Mouse (Mus musculus) hindbrain, embryonic 10.5 days (tissue): ENCODE measurements around the gene Dpm1. TPM values are rescaled to one million over a fixed set of nuclear protein-coding genes. Genes with fewer than 3 reads are reported as not detected.

Experiments
- DNase-seq: peaks from one replicate; pipeline ENCODE4 v3.0.0-alpha.2; 2017; ENCODE audit warnings: low spot score
- H3K27ac ChIP-seq: fragments of 300-500 bp; sonication (generic); 2 replicates; pipeline ENCODE4 v1.5.1; 2016; ENCODE audit warnings: mild to moderate bottlenecking, moderate library complexity
- H3K27me3 ChIP-seq: fragments of 300-500 bp; sonication (generic); 2 replicates; pipeline ENCODE4 v1.6.1; 2016; ENCODE audit warnings: mild to moderate bottlenecking; ENCODE audit not compliant: poor library complexity, insufficient read depth, severe bottlenecking
- H3K36me3 ChIP-seq: fragments of 300-500 bp; sonication (generic); 2 replicates; pipeline ENCODE4 v1.6.1; 2016; ENCODE audit warnings: mild to moderate bottlenecking, moderate library complexity
- H3K4me1 ChIP-seq: fragments of 300-500 bp; sonication (generic); replicated peaks from 2 replicates; pipeline ENCODE4 v1.6.1; 2016; ENCODE audit warnings: mild to moderate bottlenecking
- H3K4me3 ChIP-seq: fragments of 300-500 bp; sonication (generic); 2 replicates; pipeline ENCODE4 v1.5.1; 2016; ENCODE audit warnings: mild to moderate bottlenecking, moderate library complexity
- H3K9me3 ChIP-seq: fragments of 300-500 bp; sonication (generic); 2 replicates; pipeline ENCODE4 v1.6.1; 2016; ENCODE audit warnings: mild to moderate bottlenecking, moderate library complexity
- WGBS: fragments of 180-500 bp; shearing (Covaris S2); methylation state at CpG from one replicate; pipeline ENCODE4 v1.1.7; 2016; 5-methylcytosine and 5-hydroxymethylcytosine counted together
- polyA plus RNA-seq: library from polyadenylated mRNA; unstranded; fragments of >200 nt; fragmentation: Nextera tagmentation; extraction: Ambion mirVana; gene quantifications from 2 replicates; pipeline ENCODE4 v1.2.1, GENCODE M21; 2016

Dpm1 gene
- polyA plus RNA-seq, 1 experiment from 2014 or later: 78.8 TPM

GRCm38 (mm10) chr2:168170167-168170685 is 60.2 kb downstream of the Dpm1 start:
- peaks cover 21% of the 10 kb centered on the region for H3K36me3 ChIP-seq
- peaks cover 38% of the 10 kb centered on the region for H3K4me1 ChIP-seq
- peak overlapping the region; percentile 71 for H3K27ac ChIP-seq
- WGBS: 10% methylated on average over 13 of the region's 13 CpGs
- H3K4me3 ChIP-seq: peak overlapping the region; percentile 20
- no peaks in the 10 kb centered on the region for H3K9me3 ChIP-seq
- peak; percentile 47 for DNase-seq
- H3K27me3 ChIP-seq: no peaks in the 10 kb centered on the region

- peaks cover 17% of the 10 kb centered on the region for H3K36me3 ChIP-seq
- no peak for DNase-seq
- peak overlapping the region; percentile 20 for H3K4me3 ChIP-seq
- H3K4me1 ChIP-seq: peaks cover 38% of the 10 kb centered on the region
- no peaks in the 10 kb centered on the region for H3K9me3 ChIP-seq
- WGBS: 2% methylated on average over 9 of the region's 9 CpGs
- no peaks in the 10 kb centered on the region for H3K27me3 ChIP-seq
- H3K27ac ChIP-seq: peak overlapping the region; percentile 71
These were observed 60.6 kb downstream of the Dpm1 start for GRCm38 (mm10) chr2:168169800-168170113.

- 37% methylated on average over 9 of the region's 9 CpGs for WGBS
- H3K36me3 ChIP-seq: peaks cover 13% of the 10 kb centered on the region; the same call in 1 of the 2 replicates
- peak; percentile 73 for DNase-seq
- H3K4me1 ChIP-seq: peaks cover 38% of the 10 kb centered on the region
- peak overlapping the region; percentile 71 for H3K27ac ChIP-seq
- H3K4me3 ChIP-seq: peak overlapping the region; percentile 20
- H3K27me3 ChIP-seq: no peaks in the 10 kb centered on the region
- H3K9me3 ChIP-seq: no peaks in the 10 kb centered on the region
These were observed 61.2 kb downstream of the Dpm1 start for GRCm38 (mm10) chr2:168168892-168169799.

- 0 out of 2 replicates have a peak overlapping the region, but pooled peaks have one; percentile 71 for H3K27ac ChIP-seq
- WGBS: 49% methylated on average over 3 of the region's 3 CpGs
These were observed 62.6 kb downstream of the Dpm1 start for GRCm38 (mm10) chr2:168167781-168168180.

GRCm38 (mm10) chr2:168166750-168167460 is 63.5 kb downstream of the Dpm1 start:
- 54% methylated on average over 21 of the region's 21 CpGs for WGBS

More at GRCm38 (mm10) chr2:168167781-168168180, 62.6 kb downstream of the Dpm1 start:
- Histone ChIP-seq H3K36me3 (peaks cover 6% of the 10 kb centered on the region; the same call in 1 of the 2 replicates), H3K4me1 (peaks cover 38% of the 10 kb centered on the region), H3K9me3 (no peaks in the 10 kb centered on the region), H3K27me3 (no peaks in the 10 kb centered on the region), H3K4me3 (no peak overlapping the region)
- DNase-seq: no peak

GRCm38 (mm10) chr2:168161978-168162377 is 68.4 kb downstream of the Dpm1 start:
- Histone ChIP-seq H3K27ac (peak overlapping the region; percentile 86), H3K36me3 (no peaks in the 10 kb centered on the region), H3K27me3 (peaks cover 53% of the 10 kb centered on the region), H3K9me3 (no peaks in the 10 kb centered on the region), H3K4me3 (peak overlapping the region; percentile 43), H3K4me1 (peaks cover 29% of the 10 kb centered on the region)
- 9% methylated on average over 14 of the region's 14 CpGs for WGBS
- no peak for DNase-seq

More at GRCm38 (mm10) chr2:168166750-168167460, 63.5 kb downstream of the Dpm1 start:
- H3K36me3 ChIP-seq: no peaks in the 10 kb centered on the region
- DNase-seq: no peak
- H3K27ac ChIP-seq: no peak overlapping the region
- H3K4me3 ChIP-seq: no peak overlapping the region
- H3K27me3 ChIP-seq: peaks cover 8% of the 10 kb centered on the region
- peaks cover 40% of the 10 kb centered on the region for H3K4me1 ChIP-seq
- H3K9me3 ChIP-seq: no peaks in the 10 kb centered on the region

- Histone ChIP-seq H3K9me3 (no peaks in the 10 kb centered on the region), H3K4me1 (peaks cover 27% of the 10 kb centered on the region), H3K27me3 (peaks cover 55% of the 10 kb centered on the region), H3K27ac (peak overlapping the region; percentile 86), H3K4me3 (peak overlapping the region; percentile 43), H3K36me3 (no peaks in the 10 kb centered on the region)
- WGBS: 4% methylated on average over 11 of the region's 11 CpGs
- peak; percentile 51 for DNase-seq
These were observed 68.8 kb downstream of the Dpm1 start for GRCm38 (mm10) chr2:168161514-168161971.

- DNase-seq: no peak
- Histone ChIP-seq H3K9me3 (no peaks in the 10 kb centered on the region), H3K27me3 (peaks cover 66% of the 10 kb centered on the region), H3K27ac (no peak overlapping the region), H3K36me3 (no peaks in the 10 kb centered on the region), H3K4me1 (peaks cover 35% of the 10 kb centered on the region), H3K4me3 (no peak overlapping the region)
- 82% methylated on average over 9 of the region's 9 CpGs for WGBS
These were observed 69.9 kb downstream of the Dpm1 start for GRCm38 (mm10) chr2:168160370-168160930.

Other genes with a start within 250 kb of the Dpm1 start
- 0.57 and 0.71 TPM in 2 replicates for gene Ripor3, start 220.0 kb downstream of the Dpm1 start, polyA plus RNA-seq
- 6.2 and 8.1 TPM in 2 replicates for gene Pard6b, start 149.6 kb downstream of the Dpm1 start, polyA plus RNA-seq
- gene Adnp, start 23.5 kb downstream of the Dpm1 start, polyA plus RNA-seq: 2.3 and 2.7 TPM in 2 replicates
- gene Gm20716, start 227 bp downstream of the Dpm1 start, polyA plus RNA-seq: 15.6 and 16.7 TPM in 2 replicates
- gene Mocs3, start within 50 bp of the Dpm1 start, polyA plus RNA-seq: 7.0 and 7.6 TPM in 2 replicates
- gene Kcng1, start 51.1 kb upstream of the Dpm1 start, polyA plus RNA-seq: 2.2 and 3.2 TPM in 2 replicates